Mouse (Mus musculus) hindbrain, embryonic 13.5 days (tissue): ENCODE measurements around the gene Gm45062. TPM values are rescaled to one million over a fixed set of nuclear protein-coding genes. Genes with fewer than 3 reads are reported as not detected.
A peak's percentile ranks its signal among the peaks of the same experiment; 100 is the strongest.

Experiments used
- ATAC-seq: fragments of 200-750 bp; cut with Nextera tagmentation; 2 replicates; pipeline ENCODE4 v1.8.0; 2017; ENCODE audit warnings: moderate TSS enrichment; ENCODE audit not compliant: low FRiP score
- H3K27ac ChIP-seq: fragments of 300-500 bp; sonication (generic); 2 replicates; pipeline ENCODE4 v1.5.1; 2015; ENCODE audit warnings: inconsistent platforms, mild to moderate bottlenecking, moderate library complexity
- H3K27me3 ChIP-seq: fragments of 300-500 bp; sonication (generic); 2 replicates; pipeline ENCODE4 v1.6.1; 2015; ENCODE audit warnings: mild to moderate bottlenecking, inconsistent platforms
- H3K36me3 ChIP-seq: fragments of 300-500 bp; sonication (generic); 2 replicates; pipeline ENCODE4 v1.6.1; 2015; ENCODE audit warnings: mild to moderate bottlenecking, inconsistent platforms
- H3K4me1 ChIP-seq: fragments of 300-500 bp; sonication (generic); replicated peaks from 2 replicates; pipeline ENCODE4 v1.6.1; 2015; ENCODE audit warnings: inconsistent platforms
- H3K4me2 ChIP-seq: fragments of 300-500 bp; sonication (generic); 2 replicates; pipeline ENCODE4 v1.6.1; 2015; ENCODE audit warnings: inconsistent platforms, mild to moderate bottlenecking, moderate library complexity
- H3K4me3 ChIP-seq: fragments of 300-500 bp; sonication (generic); 2 replicates; pipeline ENCODE4 v1.5.1; 2015; ENCODE audit warnings: mild to moderate bottlenecking, inconsistent platforms
- H3K9ac ChIP-seq: fragments of 300-500 bp; sonication (generic); 2 replicates; pipeline ENCODE4 v1.6.1; 2015; ENCODE audit warnings: mild to moderate bottlenecking, inconsistent platforms
- H3K9me3 ChIP-seq: fragments of 300-500 bp; sonication (generic); 2 replicates; pipeline ENCODE4 v1.6.1; 2016; ENCODE audit warnings: inconsistent platforms
- WGBS: fragments of 180-500 bp; shearing (Covaris S2); methylation state at CpG from one replicate; pipeline ENCODE4 v1.1.7; 2015; 5-methylcytosine and 5-hydroxymethylcytosine counted together
- polyA plus RNA-seq: library from polyadenylated mRNA; unstranded; fragments of >200 nt; fragmentation: Nextera tagmentation; extraction: Ambion mirVana; gene quantifications from 2 replicates; pipeline ENCODE4 v1.2.1, GENCODE M21; 2015

Gene Gm45062
- polyA plus RNA-seq, 1 experiment from 2014 or later: 15.0 TPM

DNA sequence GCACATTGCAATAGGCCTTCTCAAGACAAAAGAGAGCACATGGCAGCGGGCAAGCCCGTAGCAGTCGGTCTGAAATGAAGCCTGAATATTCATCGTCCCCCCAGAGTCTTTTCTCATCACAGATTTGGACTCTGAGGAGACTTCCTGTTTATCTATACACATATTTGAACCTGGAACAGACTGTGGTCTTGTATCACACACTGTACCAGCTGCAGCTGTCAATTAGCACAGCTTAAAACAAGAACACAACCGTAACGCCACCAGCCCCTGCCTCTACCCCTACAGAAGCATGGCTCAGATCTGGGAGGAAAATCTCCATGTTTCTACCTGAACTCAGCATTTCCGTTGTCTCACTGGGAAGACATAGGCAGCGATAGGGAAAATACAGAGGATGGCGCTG is 173.9 kb downstream of the Gm45062 start:
- WGBS: 75% methylated on average over 9 of the region's 9 CpGs
- Histone ChIP-seq H3K27ac (peak overlapping the region; percentile 20; the same call in 1 of the 2 replicates), H3K36me3 (no peaks in the 10 kb centered on the region), H3K27me3 (no peaks in the 10 kb centered on the region), H3K9me3 (no peaks in the 10 kb centered on the region), H3K4me1 (no peaks in the 10 kb centered on the region), H3K9ac (no peak overlapping the region), H3K4me3 (no peak overlapping the region), H3K4me2 (no peak overlapping the region)
- peak; percentile 32; the same call in 1 of the 2 replicates for ATAC-seq

GRCm38 (mm10) chr6:8437937-8438336 is 178.7 kb downstream of the Gm45062 start:
- no peak overlapping the region for H3K4me2 ChIP-seq
- no peaks in the 10 kb centered on the region for H3K27me3 ChIP-seq
- H3K9ac ChIP-seq: no peak overlapping the region
- ATAC-seq: no peak
- H3K9me3 ChIP-seq: no peaks in the 10 kb centered on the region
- H3K27ac ChIP-seq: no peak overlapping the region
- no peaks in the 10 kb centered on the region for H3K36me3 ChIP-seq
- no peak overlapping the region for H3K4me3 ChIP-seq
- 95% methylated on average over 3 of the region's 3 CpGs for WGBS
- H3K4me1 ChIP-seq: no peaks in the 10 kb centered on the region

GRCm38 (mm10) chr6:8441814-8442213 is 182.6 kb downstream of the Gm45062 start:
- H3K27ac ChIP-seq: no peak overlapping the region
- H3K9ac ChIP-seq: no peak overlapping the region
- 95% methylated on average over 3 of the region's 3 CpGs for WGBS
- peaks cover 3% of the 10 kb centered on the region; the same call in 1 of the 2 replicates for H3K4me1 ChIP-seq
- no peak overlapping the region for H3K4me3 ChIP-seq
- no peaks in the 10 kb centered on the region for H3K27me3 ChIP-seq
- no peaks in the 10 kb centered on the region for H3K9me3 ChIP-seq
- no peak for ATAC-seq
- H3K36me3 ChIP-seq: no peaks in the 10 kb centered on the region
- no peak overlapping the region for H3K4me2 ChIP-seq

GRCm38 (mm10) chr6:8446786-8447185 is 187.5 kb downstream of the Gm45062 start:
- H3K9me3 ChIP-seq: no peaks in the 10 kb centered on the region
- peaks cover 4% of the 10 kb centered on the region; the same call in 1 of the 2 replicates for H3K4me1 ChIP-seq
- H3K27ac ChIP-seq: no peak overlapping the region
- WGBS: 36% methylated on average over 5 of the region's 5 CpGs
- no peaks in the 10 kb centered on the region for H3K27me3 ChIP-seq
- H3K36me3 ChIP-seq: no peaks in the 10 kb centered on the region
- no peak overlapping the region for H3K4me3 ChIP-seq
- H3K4me2 ChIP-seq: no peak overlapping the region
- ATAC-seq: peak; percentile 61; the same call in 1 of the 2 replicates
- H3K9ac ChIP-seq: no peak overlapping the region

GRCm38 (mm10) chr6:8455599-8455998 is 196.3 kb downstream of the Gm45062 start:
- WGBS: 72% methylated on average over 5 of the region's 5 CpGs
- H3K27me3 ChIP-seq: no peaks in the 10 kb centered on the region
- no peak for ATAC-seq
- no peak overlapping the region for H3K27ac ChIP-seq
- H3K4me2 ChIP-seq: no peak overlapping the region
- H3K9ac ChIP-seq: no peak overlapping the region
- no peak overlapping the region for H3K4me3 ChIP-seq
- H3K4me1 ChIP-seq: no peaks in the 10 kb centered on the region
- H3K36me3 ChIP-seq: no peaks in the 10 kb centered on the region
- H3K9me3 ChIP-seq: no peaks in the 10 kb centered on the region

DNA sequence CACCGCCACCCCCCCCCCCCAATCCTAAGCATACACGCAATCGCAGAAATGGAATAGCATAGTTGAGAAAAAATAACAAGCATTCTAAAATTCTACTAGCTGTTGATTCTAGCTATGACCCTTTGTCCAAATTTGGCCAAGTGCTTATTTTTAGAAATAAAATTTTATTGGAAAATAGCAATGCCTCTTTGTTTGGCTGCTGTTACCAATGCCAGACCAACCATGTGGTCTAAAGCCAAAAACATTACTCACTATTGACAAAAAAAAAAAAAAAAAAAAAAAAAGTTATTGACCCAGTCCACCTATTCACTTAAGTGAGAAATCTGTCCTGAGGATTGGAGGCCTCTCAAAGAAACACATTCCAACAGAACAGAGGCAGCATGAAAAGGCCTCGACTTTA is 199.3 kb downstream of the Gm45062 start:
- no peak for ATAC-seq
- H3K9ac ChIP-seq: no peak overlapping the region
- WGBS: 85% methylated on average over 4 of the region's 4 CpGs

DNA sequence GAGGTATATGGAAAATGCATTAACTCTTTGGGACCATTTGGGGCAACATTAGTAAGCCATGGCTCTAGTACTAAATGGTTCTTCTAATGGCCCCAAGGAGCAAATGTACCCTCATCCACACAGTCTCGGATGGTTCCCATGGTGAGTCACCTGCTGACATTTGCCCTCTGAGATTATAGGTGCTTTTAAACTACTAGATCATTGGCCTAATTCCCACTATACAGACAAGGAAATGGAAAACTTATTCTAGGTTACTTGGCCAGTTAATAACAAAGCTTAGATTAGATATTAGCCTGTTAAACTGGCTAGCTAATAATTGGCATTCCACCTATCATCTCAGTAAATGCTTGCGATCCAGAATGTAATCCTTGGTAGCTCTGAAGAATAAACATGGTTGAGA is 203.2 kb downstream of the Gm45062 start:
- Histone ChIP-seq H3K27ac (no peak overlapping the region), H3K4me1 (no peaks in the 10 kb centered on the region), H3K4me2 (no peak overlapping the region), H3K27me3 (no peaks in the 10 kb centered on the region), H3K4me3 (no peak overlapping the region), H3K9me3 (no peaks in the 10 kb centered on the region), H3K9ac (no peak overlapping the region), H3K36me3 (no peaks in the 10 kb centered on the region)
- over 99% methylated on average over 2 of the region's 2 CpGs for WGBS
- ATAC-seq: no peak

More for the DNA sequence above, 199.3 kb downstream of the Gm45062 start:
- Histone ChIP-seq H3K36me3 (no peaks in the 10 kb centered on the region), H3K4me1 (no peaks in the 10 kb centered on the region), H3K27ac (no peak overlapping the region), H3K4me2 (no peak overlapping the region), H3K9me3 (no peaks in the 10 kb centered on the region), H3K4me3 (no peak overlapping the region), H3K27me3 (no peaks in the 10 kb centered on the region)

DNA sequence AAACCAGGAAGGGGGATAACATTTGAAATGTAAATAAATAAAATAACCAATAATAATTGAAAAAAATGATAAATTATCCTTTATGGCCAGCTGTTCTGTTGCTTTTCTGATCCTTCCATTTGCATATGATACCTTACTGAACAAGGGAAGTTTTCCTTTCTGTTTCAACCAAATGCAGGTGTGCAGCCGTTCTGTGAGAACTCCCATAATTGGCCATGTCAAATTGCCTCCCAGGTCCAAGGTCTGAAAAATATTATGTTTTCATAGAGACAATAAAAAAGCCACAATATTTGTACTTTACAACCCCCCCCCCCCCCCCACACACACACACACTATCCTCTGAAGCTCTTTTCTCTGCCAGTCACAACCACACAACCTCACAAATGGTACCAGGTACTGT is 206.1 kb downstream of the Gm45062 start:
- ATAC-seq: no peak
- Histone ChIP-seq H3K4me1 (no peaks in the 10 kb centered on the region), H3K9me3 (no peaks in the 10 kb centered on the region), H3K36me3 (no peaks in the 10 kb centered on the region), H3K4me3 (no peak overlapping the region), H3K27me3 (no peaks in the 10 kb centered on the region), H3K9ac (no peak overlapping the region), H3K27ac (no peak overlapping the region), H3K4me2 (no peak overlapping the region)
- WGBS: 84% methylated on average over 1 of the region's 1 CpGs

DNA sequence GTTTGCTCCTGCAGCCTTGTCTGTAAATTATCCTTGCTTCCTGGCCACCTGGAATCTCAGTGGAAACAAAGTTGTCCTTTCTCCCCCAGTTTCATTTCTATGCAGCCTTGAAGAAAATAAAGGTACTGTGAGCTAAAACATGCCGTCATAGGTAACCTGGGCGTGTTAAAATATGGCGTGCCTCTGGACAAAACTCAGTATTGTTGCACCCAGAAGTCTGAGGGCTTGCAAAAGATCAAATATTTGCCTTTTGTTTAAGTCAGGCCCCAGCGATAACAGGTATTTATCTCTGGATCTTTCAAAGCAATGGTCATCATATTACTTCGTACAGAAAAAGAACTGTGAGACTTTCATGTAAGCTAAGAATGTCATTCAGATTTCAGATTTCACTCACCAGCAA is 206.7 kb downstream of the Gm45062 start:
- no peak for ATAC-seq
- H3K4me2 ChIP-seq: no peak overlapping the region
- no peaks in the 10 kb centered on the region for H3K27me3 ChIP-seq
- 87% methylated on average over 5 of the region's 5 CpGs for WGBS
- H3K9me3 ChIP-seq: no peaks in the 10 kb centered on the region
- H3K9ac ChIP-seq: no peak overlapping the region
- no peak overlapping the region for H3K27ac ChIP-seq
- no peaks in the 10 kb centered on the region for H3K4me1 ChIP-seq
- no peak overlapping the region for H3K4me3 ChIP-seq
- H3K36me3 ChIP-seq: no peaks in the 10 kb centered on the region

DNA sequence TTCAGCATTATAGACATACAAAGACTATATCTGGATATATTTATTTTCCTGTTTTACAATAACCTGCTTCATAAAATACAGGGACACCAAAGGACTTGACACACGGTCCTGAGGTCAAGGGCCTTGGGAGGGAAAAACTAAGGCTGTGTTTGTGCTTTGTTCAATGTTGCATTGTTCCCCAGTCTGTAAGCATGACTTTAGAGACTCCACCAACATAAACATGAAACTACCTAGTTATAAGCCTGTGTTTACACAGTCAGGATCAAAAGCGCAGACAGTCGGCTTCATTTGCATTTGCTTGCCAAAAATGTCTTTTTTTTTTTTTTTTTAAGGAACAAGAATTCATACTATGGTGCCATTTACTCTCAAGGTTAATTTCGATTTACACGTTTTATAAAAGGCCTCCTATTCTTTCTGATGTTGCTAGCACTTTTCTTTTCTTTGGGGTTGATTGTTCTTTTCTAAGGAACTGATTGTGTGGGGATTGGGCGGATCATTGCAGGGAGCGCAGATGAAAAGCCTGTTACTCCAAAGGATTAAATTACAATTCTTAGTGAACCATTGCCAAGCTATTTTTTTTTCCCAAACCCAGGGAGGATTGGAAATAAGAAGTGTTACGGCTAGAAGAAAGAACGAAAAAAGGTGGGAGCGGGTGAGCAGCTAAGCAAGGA is 208.6 kb downstream of the Gm45062 start:
- Histone ChIP-seq H3K9me3 (no peaks in the 10 kb centered on the region), H3K4me2 (no peak overlapping the region), H3K4me1 (no peaks in the 10 kb centered on the region), H3K27ac (no peak overlapping the region), H3K27me3 (no peaks in the 10 kb centered on the region), H3K4me3 (no peak overlapping the region), H3K9ac (no peak overlapping the region), H3K36me3 (no peaks in the 10 kb centered on the region)
- ATAC-seq: no peak
- 32% methylated on average over 10 of the region's 10 CpGs for WGBS

- WGBS: 99% methylated on average over 3 of the region's 3 CpGs
- no peak overlapping the region for H3K4me3 ChIP-seq
- no peaks in the 10 kb centered on the region for H3K4me1 ChIP-seq
- H3K27ac ChIP-seq: no peak overlapping the region
- no peaks in the 10 kb centered on the region for H3K36me3 ChIP-seq
- no peak overlapping the region for H3K9ac ChIP-seq
- no peak overlapping the region for H3K4me2 ChIP-seq
- no peaks in the 10 kb centered on the region for H3K9me3 ChIP-seq
- ATAC-seq: no peak
- H3K27me3 ChIP-seq: no peaks in the 10 kb centered on the region
Observed at GRCm38 (mm10) chr6:8469918-8470317, 210.7 kb downstream of the Gm45062 start.

GRCm38 (mm10) chr6:8472125-8472524 is 212.9 kb downstream of the Gm45062 start:
- H3K27ac ChIP-seq: no peak overlapping the region
- H3K9ac ChIP-seq: no peak overlapping the region
- 90% methylated on average over 3 of the region's 3 CpGs for WGBS
- no peak for ATAC-seq
- no peaks in the 10 kb centered on the region for H3K9me3 ChIP-seq
- H3K36me3 ChIP-seq: no peaks in the 10 kb centered on the region
- H3K27me3 ChIP-seq: no peaks in the 10 kb centered on the region
- no peak overlapping the region for H3K4me2 ChIP-seq
- no peaks in the 10 kb centered on the region for H3K4me1 ChIP-seq
- no peak overlapping the region for H3K4me3 ChIP-seq

DNA sequence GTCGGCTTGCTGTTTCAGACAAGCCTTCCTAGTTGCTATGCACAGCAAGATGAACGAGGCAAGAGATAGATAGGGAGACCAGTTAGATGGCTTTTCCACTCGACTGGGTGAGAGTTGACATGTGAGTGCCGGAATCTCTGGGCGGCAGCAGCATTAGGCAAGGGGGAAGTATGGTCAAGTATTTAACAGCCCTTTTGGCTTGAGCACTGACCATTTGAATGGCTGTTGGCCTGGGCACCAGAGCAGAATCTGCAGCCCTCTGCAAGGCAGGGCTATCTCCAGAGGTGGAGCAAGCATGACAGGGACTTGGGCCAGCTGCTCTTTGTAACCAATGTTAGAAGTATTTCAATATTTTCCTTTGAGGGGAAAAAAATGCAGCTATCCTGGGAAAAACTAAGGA is 213.7 kb downstream of the Gm45062 start:
- ATAC-seq: no peak
- Histone ChIP-seq H3K27me3 (no peaks in the 10 kb centered on the region), H3K27ac (no peak overlapping the region), H3K36me3 (no peaks in the 10 kb centered on the region), H3K9ac (no peak overlapping the region), H3K4me3 (no peak overlapping the region), H3K9me3 (no peaks in the 10 kb centered on the region), H3K4me2 (no peak overlapping the region), H3K4me1 (no peaks in the 10 kb centered on the region)
- WGBS: 79% methylated on average over 5 of the region's 5 CpGs
